8 mouse cellular contexts compared by ENCODE assay signal in the genomic region with DNA sequence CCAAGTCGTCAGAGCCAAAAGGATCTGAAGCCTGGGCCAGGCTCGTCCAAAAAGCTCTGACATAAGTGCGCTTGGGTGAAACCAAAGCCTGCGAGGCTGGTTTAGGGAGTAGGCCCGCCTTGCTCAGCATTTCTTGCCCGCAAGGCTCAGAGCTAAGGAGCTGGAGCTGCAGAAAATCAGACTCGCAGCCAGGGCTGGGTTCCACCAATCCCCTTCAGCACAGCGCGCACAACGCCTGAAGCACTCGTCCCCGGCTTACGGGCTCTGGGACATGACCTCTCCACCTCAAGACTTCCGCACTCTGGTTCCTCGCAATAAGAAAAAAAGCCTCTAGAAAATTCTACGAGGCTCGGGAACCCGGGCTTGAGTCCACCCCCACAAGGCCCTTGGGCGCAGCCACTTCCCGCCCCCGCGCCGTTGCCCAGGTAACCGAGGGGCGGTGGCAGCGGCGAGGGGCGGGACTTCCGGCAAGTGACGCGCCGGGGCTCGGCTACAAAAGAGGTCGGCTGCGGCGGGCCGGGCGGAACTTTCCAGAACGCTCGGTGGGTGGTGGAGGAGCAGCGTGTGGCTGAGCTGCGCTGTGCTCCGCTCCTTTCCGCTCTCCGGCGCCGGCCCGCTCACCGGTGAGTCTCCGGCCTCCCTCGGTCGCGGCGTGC. TPM values are rescaled to one million over a fixed set of nuclear protein-coding genes. Genes with fewer than 3 reads are reported as not detected.
DNase-seq lines count a peak whose midpoint lies in the region; ATAC-seq lines count a peak whose summit lies in the region.

A gene (plus strand): TSS at position 140 of the 656 bp plus-strand sequence.

- peaks cover 17% of the 10 kb centered on the region for H3K4me1 ChIP-seq in intestine, embryonic 14.5 days (replicated peaks; ENCODE audit: control insufficient read depth, insufficient read depth, low read length)

- peak within 1 kb of the TSS; percentile 85 for H3K4me2 ChIP-seq in intestine, embryonic 14.5 days (ENCODE audit: low read length)

- peak; percentile 92 for ATAC-seq in intestine, embryonic 14.5 days (replicated peaks; ENCODE audit: low FRiP score, low TSS enrichment, low read depth)

- H3K4me3 ChIP-seq in intestine, embryonic 14.5 days (ENCODE audit: low read depth, low read length): peak within 1 kb of the TSS; percentile 59

- H3K9me3 ChIP-seq in intestine, embryonic 14.5 days (ENCODE audit: control insufficient read depth, low read length): no peaks in the 10 kb centered on the region

- under 1% methylated on average over 53 of the region's 54 CpGs for WGBS in intestine, embryonic 14.5 days

- DNase-seq in adrenal gland, adult 18-20 months (ENCODE audit: low spot score in 2 of 2): peak; percentile 100
- peak; percentile 96 for DNase-seq in embryo, embryonic 11 days
- DNase-seq in gastrocnemius, postnatal 25 days: peak; percentile 95
- DNase-seq in intestine, embryonic 14.5 days (ENCODE audit: low spot score): peak; percentile 99
- peak; percentile 97 to 98 for DNase-seq in left cerebral cortex, postnatal 14 days (ENCODE audit: low spot score in 2 of 2)
- peak; percentile 94 for DNase-seq in mesoderm, embryonic 11.5 days (ENCODE audit: low read depth, low spot score)
- peak; percentile 93 to 94 for DNase-seq in right cerebral cortex, postnatal 36 days (ENCODE audit: low spot score in 2 of 2)
- peak; percentile 97 for DNase-seq in yolk sac, embryonic 10.5 days (ENCODE audit: low spot score)

- intact Hi-C loops in left cerebral cortex, postnatal 14 days (cut with DNase I): loop anchor here (2.0 kb wide), 1 partner anchor 19 kb away; a partner anchor contains a TSS

- peaks cover 32% of the 10 kb centered on the region for H3K36me3 ChIP-seq in intestine, embryonic 14.5 days (ENCODE audit: control insufficient read depth, insufficient read depth, low read length)

- peak within 1 kb of the TSS; percentile 98 for H3K27ac ChIP-seq in intestine, embryonic 14.5 days (ENCODE audit: low read depth)

- no peaks in the 10 kb centered on the region for H3K27me3 ChIP-seq in intestine, embryonic 14.5 days (replicated peaks; ENCODE audit: control insufficient read depth, insufficient read depth, low read length)

- peak within 1 kb of the TSS; percentile 93 for H3K9ac ChIP-seq in intestine, embryonic 14.5 days (ENCODE audit: low read length)

RNA-seq across cellular contexts. Expression of the gene that starts here (rescaled TPM):
- total RNA-seq in adrenal gland, adult 18-20 months (2021): 100 to 1,000 TPM; 775 to 974 TPM
- 10 to 100 TPM; 44.5 to 50.1 TPM for total RNA-seq in gastrocnemius, postnatal 25 days (2021)
- 338 and 347 TPM in 2 replicates for polyA plus RNA-seq in intestine, embryonic 14.5 days (2014; fragmentation: Nextera tagmentation; extraction: Ambion mirVana)
- total RNA-seq in left cerebral cortex, postnatal 14 days (2021): 100 to 1,000 TPM; 314 to 324 TPM

Comparison
In these comparisons a context has a peak if more than half of its experiments do, and no peak if none do; other contexts are left out.
1. Peak in every context shown above with its lines: DNase-seq, ATAC-seq, H3K4me3 ChIP-seq and H3K27ac ChIP-seq.
2. RNA of the gene that starts here (total RNA-seq): 775 to 974 TPM in adrenal gland, adult 18-20 months and 314 to 324 TPM in left cerebral cortex, postnatal 14 days; 44.5 to 50.1 TPM in gastrocnemius, postnatal 25 days; every median in the first group is over 4 times any median in the second.